Mouse (Mus musculus) thymus, adult 2 months (tissue): ENCODE results near the gene Ano10. TPM values are rescaled to one million over a fixed set of nuclear protein-coding genes. Genes with fewer than 3 reads are reported as not detected.
A peak's percentile ranks its signal among the peaks of the same experiment; 100 is the strongest.

Experiments used
- DNase-seq: peaks from one replicate; pipeline ENCODE4 v3.0.0; 2021
- H3K27ac ChIP-seq: fragments of 200-500 bp; 2 replicates; pipeline ENCODE4 v1.5.1; 2012; ENCODE audit warnings: low read length, control low read depth; ENCODE audit not compliant: control insufficient read depth, insufficient read depth
- H3K27me3 ChIP-seq: fragments of 200-500 bp; 2 replicates; pipeline ENCODE4 v1.6.1; 2012; ENCODE audit warnings: mild to moderate bottlenecking, low read length, moderate library complexity, mixed read lengths; ENCODE audit not compliant: control insufficient read depth, insufficient read depth
- H3K36me3 ChIP-seq: fragments of 200-500 bp; 2 replicates; pipeline ENCODE4 v1.6.1; 2012; ENCODE audit warnings: mild to moderate bottlenecking, low read length, moderate library complexity; ENCODE audit not compliant: control insufficient read depth, insufficient read depth
- H3K4me1 ChIP-seq: fragments of 200-500 bp; replicated peaks from 2 replicates; pipeline ENCODE4 v1.6.1; 2012; ENCODE audit warnings: low read length; ENCODE audit not compliant: control insufficient read depth, insufficient read depth
- H3K4me3 ChIP-seq: fragments of 200-500 bp; 2 replicates; pipeline ENCODE4 v1.5.1; 2012; ENCODE audit warnings: mild to moderate bottlenecking, low read length, control low read depth, moderate library complexity; ENCODE audit not compliant: control insufficient read depth, insufficient read depth
- CTCF ChIP-seq: fragments of 200-500 bp; IDR thresholded peaks from 2 replicates; pipeline ENCODE4 v1.5.1; 2012; ENCODE audit warnings: mild to moderate bottlenecking, control low read depth, low read length, moderate library complexity, borderline replicate concordance; ENCODE audit not compliant: control insufficient read depth, poor library complexity, insufficient read depth; ENCODE audit errors: extremely low read depth
- POLR2A ChIP-seq: fragments of 200-500 bp; IDR thresholded peaks from 2 replicates; pipeline ENCODE4 v1.6.1; 2012; ENCODE audit warnings: mild to moderate bottlenecking, low read length, control low read depth, moderate library complexity; ENCODE audit not compliant: control insufficient read depth, poor library complexity, insufficient read depth; ENCODE audit errors: extremely low read depth
- WGBS: fragments of 180-500 bp; shearing (Covaris S2); methylation state at CpG from one replicate; pipeline ENCODE4 v1.1.7; 2018; 5-methylcytosine and 5-hydroxymethylcytosine counted together
- polyA plus RNA-seq: library from polyadenylated mRNA; depleted of rRNA; stranded (reverse); fragments of >200 nt; gene quantifications from 2 replicates; pipeline ENCODE4 v1.2.3, GENCODE M21; 2012

The Ano10 gene
- polyA plus RNA-seq, 1 experiment = 41.3 TPM

- no peak for DNase-seq
- H3K4me3 ChIP-seq = no peak overlapping the region
- no peaks in the 10 kb centered on the region for H3K27me3 ChIP-seq
- H3K4me1 ChIP-seq = peaks cover 9% of the 10 kb centered on the region; the same call in 1 of the 2 replicates
- WGBS = 46% methylated on average over 8 of the region's 8 CpGs
- H3K27ac ChIP-seq = no peak overlapping the region
- TF ChIP-seq POLR2A (no peak), CTCF (no peak)
- no peaks in the 10 kb centered on the region for H3K36me3 ChIP-seq
These were observed 46.1 kb downstream of the Ano10 start for GRCm38 (mm10) chr9:122248168-122248567.

- no peak for TF ChIP-seq POLR2A
- WGBS = 56% methylated on average over 13 of the region's 13 CpGs
- Histone ChIP-seq H3K27ac (no peak overlapping the region), H3K36me3 (no peaks in the 10 kb centered on the region), H3K4me1 (peaks cover 15% of the 10 kb centered on the region), H3K4me3 (no peak overlapping the region), H3K27me3 (no peaks in the 10 kb centered on the region)
- peak; percentile 75 for DNase-seq
These were observed 46.7 kb downstream of the Ano10 start for GRCm38 (mm10) chr9:122247430-122248027.

- TF ChIP-seq CTCF (no peak), POLR2A (no peak)
- 84% methylated on average over 8 of the region's 8 CpGs for WGBS
- no peaks in the 10 kb centered on the region for H3K36me3 ChIP-seq
- no peak overlapping the region for H3K4me3 ChIP-seq
- no peak for DNase-seq
- H3K4me1 ChIP-seq = peaks cover 27% of the 10 kb centered on the region
- H3K27me3 ChIP-seq = no peaks in the 10 kb centered on the region
- H3K27ac ChIP-seq = no peak overlapping the region
These were observed 48.3 kb downstream of the Ano10 start for GRCm38 (mm10) chr9:122245879-122246278.

GRCm38 (mm10) chr9:122245471-122245870, 48.8 kb downstream of the Ano10 start:
- DNase-seq = no peak
- TF ChIP-seq CTCF = no peak
- TF ChIP-seq POLR2A = no peak
- H3K4me3 ChIP-seq = no peak overlapping the region
- H3K4me1 ChIP-seq = peaks cover 27% of the 10 kb centered on the region
- H3K27ac ChIP-seq = no peak overlapping the region
- no peaks in the 10 kb centered on the region for H3K36me3 ChIP-seq
- no peaks in the 10 kb centered on the region for H3K27me3 ChIP-seq
- WGBS = 88% methylated on average over 4 of the region's 4 CpGs

- DNase-seq = no peak
- Histone ChIP-seq H3K27me3 (no peaks in the 10 kb centered on the region), H3K4me3 (no peak overlapping the region), H3K4me1 (peaks cover 27% of the 10 kb centered on the region), H3K27ac (no peak overlapping the region), H3K36me3 (no peaks in the 10 kb centered on the region)
- TF ChIP-seq CTCF (no peak), POLR2A (no peak)
- 33% methylated on average over 2 of the region's 2 CpGs for WGBS
These were observed 49.4 kb downstream of the Ano10 start for GRCm38 (mm10) chr9:122244800-122245165.

GRCm38 (mm10) chr9:122244080-122244799, 50.0 kb downstream of the Ano10 start:
- H3K36me3 ChIP-seq = no peaks in the 10 kb centered on the region
- 29% methylated on average over 4 of the region's 4 CpGs for WGBS
- H3K4me3 ChIP-seq = no peak overlapping the region
- peaks cover 27% of the 10 kb centered on the region for H3K4me1 ChIP-seq
- peak; percentile 82 for DNase-seq
- no peak overlapping the region for H3K27ac ChIP-seq
- no peaks in the 10 kb centered on the region for H3K27me3 ChIP-seq
- TF ChIP-seq CTCF (no peak), POLR2A (no peak)

- WGBS = 94% methylated on average over 1 of the region's 1 CpGs
- DNase-seq = no peak
- Histone ChIP-seq H3K4me3 (no peak overlapping the region), H3K27ac (no peak overlapping the region), H3K36me3 (no peaks in the 10 kb centered on the region), H3K4me1 (peaks cover 27% of the 10 kb centered on the region), H3K27me3 (no peaks in the 10 kb centered on the region)
- no peak for TF ChIP-seq CTCF
- TF ChIP-seq POLR2A = no peak
These were observed 50.9 kb downstream of the Ano10 start for GRCm38 (mm10) chr9:122243297-122243696.
